Mouse (Mus musculus): ENCODE data around the gene Sp6. TPM values are rescaled to one million over a fixed set of nuclear protein-coding genes. Genes with fewer than 3 reads are reported as not detected.

The Sp6 gene
- polyA plus RNA-seq, 1 experiment from 2014 or later = 2.4 TPM

DNA sequence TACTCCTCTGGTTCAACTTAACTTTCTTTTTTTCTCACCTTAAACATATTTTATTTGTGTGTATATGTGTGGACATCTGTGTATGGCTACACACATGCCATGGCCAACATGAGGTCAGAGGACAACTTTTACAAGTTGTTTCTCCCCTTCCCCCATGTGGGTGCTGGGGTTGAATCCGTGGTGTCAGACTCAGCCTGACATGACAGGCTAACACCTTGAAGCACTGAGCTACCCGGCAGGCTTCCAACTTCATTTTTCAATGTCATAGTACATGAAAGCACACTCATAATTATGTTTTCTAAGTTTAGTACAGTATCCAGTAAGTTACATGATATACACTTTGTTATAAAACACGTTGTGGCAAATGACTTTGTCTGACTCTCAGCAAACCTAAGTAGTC is 42.9 kb upstream of the Sp6 start:
- no peak overlapping the region for H3K9ac ChIP-seq (ENCODE audit: low read length)
- 68% methylated on average over 3 of the region's 3 CpGs for WGBS
- no peaks in the 10 kb centered on the region for H3K36me3 ChIP-seq (ENCODE audit: control insufficient read depth, insufficient read depth, low read length)
- H3K27me3 ChIP-seq (ENCODE audit: control insufficient read depth, insufficient read depth, low read length) = no peaks in the 10 kb centered on the region
- DNase-seq (ENCODE audit: low spot score) (no peak), ATAC-seq (ENCODE audit: insufficient number of reproducible peaks, low FRiP score, low TSS enrichment, low read depth) (no peak)
- H3K4me2 ChIP-seq (ENCODE audit: low read depth, severe bottlenecking) = no peak overlapping the region
- no peak overlapping the region for H3K4me3 ChIP-seq (ENCODE audit: low read depth, low read length)
- H3K4me1 ChIP-seq (ENCODE audit: control insufficient read depth, insufficient read depth, low read length) = no peaks in the 10 kb centered on the region
- H3K27ac ChIP-seq (replicated peaks; ENCODE audit: low read depth, low read length) = no peak overlapping the region
- no peaks in the 10 kb centered on the region for H3K9me3 ChIP-seq (ENCODE audit: control insufficient read depth, low read length)

DNA sequence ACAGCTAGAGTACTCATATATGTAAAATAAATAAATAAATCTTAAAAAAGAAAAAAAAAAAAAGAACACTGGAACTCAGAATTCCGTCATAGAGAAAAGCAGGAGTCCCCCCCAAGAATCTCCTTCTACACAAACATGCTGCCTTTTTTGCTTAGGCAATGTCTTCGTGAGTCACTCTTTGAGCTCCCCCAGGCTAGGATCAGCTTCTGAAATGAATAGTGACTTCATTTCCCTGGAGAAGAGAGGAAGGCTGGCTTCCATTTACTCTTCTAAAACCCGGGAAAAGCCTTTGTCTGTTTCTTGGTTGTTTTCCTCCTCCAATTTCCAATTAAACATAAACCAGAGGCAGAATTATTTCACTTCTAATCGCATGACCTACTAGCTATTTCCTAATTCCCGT is 40.3 kb upstream of the Sp6 start:
- no peak overlapping the region for H3K9ac ChIP-seq (ENCODE audit: low read length)
- no peak overlapping the region for H3K4me2 ChIP-seq (ENCODE audit: low read depth, severe bottlenecking)
- WGBS = 90% methylated on average over 5 of the region's 5 CpGs
- H3K4me3 ChIP-seq (ENCODE audit: low read depth, low read length) = no peak overlapping the region
- peaks cover 7% of the 10 kb centered on the region; the same call in 1 of the 2 replicates for H3K4me1 ChIP-seq (ENCODE audit: control insufficient read depth, insufficient read depth, low read length)
- H3K36me3 ChIP-seq (ENCODE audit: control insufficient read depth, insufficient read depth, low read length) = no peaks in the 10 kb centered on the region
- DNase-seq (ENCODE audit: low spot score) (no peak), ATAC-seq (ENCODE audit: insufficient number of reproducible peaks, low FRiP score, low TSS enrichment, low read depth) (no peak)
- no peak overlapping the region for H3K27ac ChIP-seq (replicated peaks; ENCODE audit: low read depth, low read length)
- no peaks in the 10 kb centered on the region for H3K27me3 ChIP-seq (ENCODE audit: control insufficient read depth, insufficient read depth, low read length)
- H3K9me3 ChIP-seq (ENCODE audit: control insufficient read depth, low read length) = no peaks in the 10 kb centered on the region

DNA sequence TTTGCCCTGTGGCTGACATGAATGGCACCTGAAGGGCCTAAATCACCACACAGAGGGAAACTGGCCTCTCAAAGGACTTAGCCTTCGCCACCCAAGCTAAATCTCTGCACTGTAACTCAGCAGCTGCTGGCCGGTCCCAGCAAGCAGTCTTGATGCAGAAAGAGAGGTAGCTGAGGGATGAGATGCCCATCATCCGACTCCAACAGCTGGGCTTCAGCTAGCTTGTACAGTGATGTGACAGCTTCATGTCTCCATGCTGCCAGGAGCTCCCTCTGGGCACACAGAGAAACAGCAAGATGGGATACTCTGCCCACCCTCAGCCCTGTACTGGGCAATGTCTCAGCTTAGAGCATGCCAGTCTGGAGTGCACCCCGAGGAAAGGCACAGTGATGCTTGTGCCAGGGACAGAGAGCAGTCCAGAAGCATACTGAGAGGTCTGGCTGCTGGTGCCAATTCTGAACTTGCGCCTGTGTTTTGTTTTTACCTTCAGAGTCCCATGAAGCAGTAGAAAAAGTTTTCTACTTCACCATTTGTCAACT is 39.7 kb upstream of the Sp6 start:
- no peak overlapping the region for H3K9ac ChIP-seq (ENCODE audit: low read length)
- DNase-seq (ENCODE audit: low spot score) = no peak
- ATAC-seq (ENCODE audit: insufficient number of reproducible peaks, low FRiP score, low TSS enrichment, low read depth) = no peak
- peaks cover 11% of the 10 kb centered on the region for H3K4me1 ChIP-seq (ENCODE audit: control insufficient read depth, insufficient read depth, low read length)
- H3K27me3 ChIP-seq (ENCODE audit: control insufficient read depth, insufficient read depth, low read length) = no peaks in the 10 kb centered on the region
- no peak overlapping the region for H3K4me3 ChIP-seq (ENCODE audit: low read depth, low read length)
- WGBS = 91% methylated on average over 5 of the region's 5 CpGs
- H3K4me2 ChIP-seq (ENCODE audit: low read depth, severe bottlenecking) = no peak overlapping the region
- H3K36me3 ChIP-seq (ENCODE audit: control insufficient read depth, insufficient read depth, low read length) = no peaks in the 10 kb centered on the region
- no peak overlapping the region for H3K27ac ChIP-seq (replicated peaks; ENCODE audit: low read depth, low read length)
- H3K9me3 ChIP-seq (ENCODE audit: control insufficient read depth, low read length) = no peaks in the 10 kb centered on the region

DNA sequence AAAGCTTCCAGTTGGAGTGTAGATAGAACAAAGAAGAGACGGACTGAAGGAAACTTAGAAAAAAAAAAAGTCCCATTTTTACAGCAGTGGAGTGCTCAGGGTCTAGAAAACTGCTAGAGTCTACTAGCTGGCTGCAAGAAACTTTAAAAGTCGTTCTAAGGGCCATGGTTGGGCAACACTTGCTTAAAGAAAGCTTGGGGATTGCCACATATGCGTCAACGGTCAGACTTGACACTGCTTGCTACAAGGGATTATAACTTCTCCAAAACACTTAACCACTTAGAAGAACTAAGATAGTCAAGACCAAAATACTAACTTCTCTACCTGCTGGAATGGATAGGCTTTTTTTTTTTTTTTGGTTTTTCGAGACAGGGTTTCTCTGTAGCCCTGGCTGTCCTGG is 38.4 kb upstream of the Sp6 start:
- Histone ChIP-seq H3K4me2 (ENCODE audit: low read depth, severe bottlenecking) (no peak overlapping the region), H3K27me3 (ENCODE audit: control insufficient read depth, insufficient read depth, low read length) (no peaks in the 10 kb centered on the region), H3K9me3 (ENCODE audit: control insufficient read depth, low read length) (no peaks in the 10 kb centered on the region), H3K9ac (ENCODE audit: low read length) (no peak overlapping the region), H3K4me1 (ENCODE audit: control insufficient read depth, insufficient read depth, low read length) (peaks cover 12% of the 10 kb centered on the region), H3K4me3 (ENCODE audit: low read depth, low read length) (no peak overlapping the region), H3K27ac (replicated peaks; ENCODE audit: low read depth, low read length) (no peak overlapping the region), H3K36me3 (ENCODE audit: control insufficient read depth, insufficient read depth, low read length) (no peaks in the 10 kb centered on the region)
- ATAC-seq (ENCODE audit: insufficient number of reproducible peaks, low FRiP score, low TSS enrichment, low read depth) = no peak
- no peak for DNase-seq (ENCODE audit: low spot score)
- WGBS = 87% methylated on average over 5 of the region's 5 CpGs

DNA sequence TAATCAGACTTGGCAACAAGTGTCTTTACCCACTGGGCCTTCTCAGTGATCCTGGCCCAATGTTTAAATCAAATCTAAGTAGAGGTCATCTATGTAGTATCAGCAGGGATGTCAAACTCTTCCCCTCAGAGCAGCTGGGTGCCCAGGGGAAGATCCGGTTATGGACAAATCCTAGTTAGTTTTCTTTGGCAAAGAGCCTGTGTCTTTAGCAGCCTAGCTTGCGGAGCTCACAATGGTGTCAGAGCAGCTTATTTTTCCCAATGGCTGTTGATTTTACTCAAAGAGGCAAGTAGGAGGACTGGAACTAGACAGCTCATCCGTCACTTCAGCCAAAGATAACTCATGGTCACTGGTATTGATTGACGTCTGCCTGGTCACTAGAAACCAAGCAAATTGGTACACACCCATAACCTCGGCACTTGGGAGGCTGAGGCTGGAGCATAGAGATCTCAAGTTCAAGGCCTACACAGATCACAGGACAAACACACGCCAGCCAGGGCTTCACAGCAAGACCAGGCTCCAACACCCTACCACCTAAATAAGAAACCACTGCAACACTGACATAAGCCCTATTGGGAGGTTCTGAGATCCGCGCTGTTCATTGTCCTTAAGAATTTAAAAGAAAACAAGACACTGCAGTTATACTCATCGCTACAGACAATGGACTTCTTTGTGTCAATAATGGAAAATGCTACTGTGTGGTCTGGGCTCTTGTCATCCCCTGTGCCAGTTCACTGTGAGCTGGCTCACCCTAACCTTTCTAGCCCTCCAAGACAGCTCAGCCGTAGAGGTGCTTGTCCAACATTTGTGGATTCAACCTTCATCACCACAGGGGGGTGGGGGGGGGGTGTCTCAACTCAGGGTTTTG is 37.4 kb upstream of the Sp6 start:
- no peaks in the 10 kb centered on the region for H3K9me3 ChIP-seq (ENCODE audit: control insufficient read depth, low read length)
- peak overlapping the region; percentile 72 for H3K4me2 ChIP-seq (ENCODE audit: low read depth, severe bottlenecking)
- ATAC-seq (ENCODE audit: insufficient number of reproducible peaks, low FRiP score, low TSS enrichment, low read depth) = no peak
- no peaks in the 10 kb centered on the region for H3K36me3 ChIP-seq (ENCODE audit: control insufficient read depth, insufficient read depth, low read length)
- no peak overlapping the region for H3K27ac ChIP-seq (replicated peaks; ENCODE audit: low read depth, low read length)
- no peak for DNase-seq (ENCODE audit: low spot score)
- H3K9ac ChIP-seq (ENCODE audit: low read length) = peak overlapping the region; percentile 90; the same call in 1 of the 2 replicates
- H3K4me3 ChIP-seq (ENCODE audit: low read depth, low read length) = peak overlapping the region; percentile 87
- whole genome bisulfite sequencing = 92% methylated on average over 10 of the region's 10 CpGs
- H3K4me1 ChIP-seq (ENCODE audit: control insufficient read depth, insufficient read depth, low read length) = peaks cover 12% of the 10 kb centered on the region
- H3K27me3 ChIP-seq (ENCODE audit: control insufficient read depth, insufficient read depth, low read length) = no peaks in the 10 kb centered on the region

DNA sequence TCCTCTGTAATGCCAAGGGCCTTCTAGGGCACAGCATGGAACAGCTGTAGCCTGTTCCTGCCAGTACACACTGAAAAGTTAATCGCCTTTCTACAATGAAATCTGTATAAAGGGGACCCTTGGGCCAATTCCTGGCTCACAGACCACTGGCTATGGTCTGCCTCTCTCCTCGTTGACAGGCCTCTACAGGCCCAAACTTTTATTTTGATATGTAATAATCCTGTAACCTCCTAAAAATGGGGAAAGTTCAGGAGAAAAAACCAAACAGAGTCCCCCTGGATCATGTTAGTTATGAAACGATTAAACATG is 36.9 kb upstream of the Sp6 start:
- Histone ChIP-seq H3K9ac (ENCODE audit: low read length) (peak overlapping the region; percentile 90), H3K4me3 (ENCODE audit: low read depth, low read length) (peak overlapping the region; percentile 87), H3K4me2 (ENCODE audit: low read depth, severe bottlenecking) (peak overlapping the region; percentile 72), H3K36me3 (ENCODE audit: control insufficient read depth, insufficient read depth, low read length) (no peaks in the 10 kb centered on the region), H3K4me1 (ENCODE audit: control insufficient read depth, insufficient read depth, low read length) (peaks cover 12% of the 10 kb centered on the region), H3K27ac (replicated peaks; ENCODE audit: low read depth, low read length) (0 out of 2 replicates have a peak overlapping the region, but pooled peaks have one; percentile 42), H3K27me3 (ENCODE audit: control insufficient read depth, insufficient read depth, low read length) (no peaks in the 10 kb centered on the region), H3K9me3 (ENCODE audit: control insufficient read depth, low read length) (no peaks in the 10 kb centered on the region)
- ATAC-seq (ENCODE audit: insufficient number of reproducible peaks, low FRiP score, low TSS enrichment, low read depth) (no peak), DNase-seq (ENCODE audit: low spot score) (no peak)
- WGBS = 64% methylated on average over 3 of the region's 3 CpGs

DNA sequence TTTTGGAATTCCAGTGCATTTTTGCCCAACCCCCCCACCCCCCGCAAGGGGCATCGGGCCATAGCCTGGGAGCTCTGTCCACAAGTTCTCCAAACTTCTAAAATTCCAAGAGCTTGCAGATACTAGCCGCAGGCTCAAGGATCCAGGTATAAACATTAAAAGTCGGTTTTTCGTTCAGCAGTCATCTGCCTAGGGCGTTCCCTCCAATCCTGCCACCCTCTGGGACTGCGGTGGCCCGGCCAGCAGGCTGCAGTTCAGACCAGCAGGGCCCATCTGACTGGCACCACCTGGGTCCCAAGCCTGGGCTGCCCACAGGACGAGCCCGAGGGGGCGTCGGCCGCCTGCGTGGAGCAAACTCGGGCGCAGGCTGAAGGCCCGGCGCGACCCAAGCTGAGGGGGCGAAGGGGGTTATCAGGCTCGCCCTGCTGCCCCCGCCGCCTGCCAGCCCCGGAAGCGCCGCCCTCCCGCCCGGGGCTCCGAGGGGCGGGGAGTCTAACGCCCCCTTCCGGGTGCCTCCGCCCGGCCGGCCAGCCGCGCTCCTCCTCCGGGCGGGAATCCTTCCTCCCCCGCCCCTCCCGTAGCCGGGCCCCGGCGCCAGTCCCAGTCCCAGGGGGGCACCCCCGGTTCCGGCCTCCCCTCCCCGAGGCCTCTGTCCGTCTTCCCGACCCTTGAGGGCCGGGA is 36.1 kb upstream of the Sp6 start:
- WGBS = 1% methylated on average over 42 of the region's 50 CpGs
- peak overlapping the region; percentile 90 for H3K9ac ChIP-seq (ENCODE audit: low read length)

DNA sequence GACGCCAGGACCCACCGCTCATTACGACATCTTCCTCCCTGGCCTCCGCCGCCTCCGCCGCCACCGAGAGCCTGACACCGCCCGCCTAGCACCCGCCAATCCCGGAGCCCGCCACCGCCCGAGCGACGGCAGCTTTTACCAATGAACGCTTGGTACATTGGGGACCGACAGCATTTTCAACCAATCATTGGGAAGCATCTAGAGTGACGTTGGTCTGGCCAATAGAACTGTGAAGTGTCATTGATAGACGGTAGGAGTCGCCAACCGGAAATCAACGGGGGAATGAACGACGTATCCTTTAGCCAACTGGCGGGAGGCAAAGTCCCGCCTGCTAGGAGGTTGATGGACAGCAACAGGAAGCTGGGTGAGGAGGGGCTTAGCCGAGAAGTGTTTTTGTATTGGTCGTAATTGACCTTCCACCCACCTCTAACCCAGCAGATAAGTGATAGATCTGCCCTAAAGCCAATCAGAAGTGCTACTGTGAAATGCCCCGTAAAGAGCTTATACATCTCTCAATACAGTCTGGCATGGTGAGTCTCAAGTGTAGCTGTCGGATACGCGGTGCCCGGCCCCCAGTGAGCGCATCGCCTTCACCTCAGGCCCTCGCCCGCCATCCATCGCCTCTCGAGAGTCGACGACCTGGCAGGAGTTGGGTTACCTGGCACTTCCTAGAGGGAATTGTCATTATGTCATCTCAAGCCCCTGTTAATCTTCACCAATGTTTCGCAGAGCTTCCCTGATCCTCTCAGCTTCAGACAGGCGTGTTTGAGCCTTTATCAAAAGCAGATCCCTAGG is 35.4 kb upstream of the Sp6 start:
- no peaks in the 10 kb centered on the region for H3K9me3 ChIP-seq (ENCODE audit: control insufficient read depth, low read length)
- no peaks in the 10 kb centered on the region for H3K27me3 ChIP-seq (ENCODE audit: control insufficient read depth, insufficient read depth, low read length)
- H3K4me2 ChIP-seq (ENCODE audit: low read depth, severe bottlenecking) = peak overlapping the region; percentile 83
- peak; percentile 97 for ATAC-seq (ENCODE audit: insufficient number of reproducible peaks, low FRiP score, low TSS enrichment, low read depth)
- peak overlapping the region; percentile 90 for H3K9ac ChIP-seq (ENCODE audit: low read length)
- H3K4me1 ChIP-seq (ENCODE audit: control insufficient read depth, insufficient read depth, low read length) = peaks cover 12% of the 10 kb centered on the region
- peak overlapping the region; percentile 87 for H3K4me3 ChIP-seq (ENCODE audit: low read depth, low read length)
- peak; percentile 98 for DNase-seq (ENCODE audit: low spot score)
- no peaks in the 10 kb centered on the region for H3K36me3 ChIP-seq (ENCODE audit: control insufficient read depth, insufficient read depth, low read length)
- WGBS = under 1% methylated on average over 45 of the region's 45 CpGs
- H3K27ac ChIP-seq (replicated peaks; ENCODE audit: low read depth, low read length) = peak overlapping the region; percentile 87

More for the DNA sequence above, 36.1 kb upstream of the Sp6 start:
- Histone ChIP-seq H3K4me1 (ENCODE audit: control insufficient read depth, insufficient read depth, low read length) (peaks cover 12% of the 10 kb centered on the region), H3K9me3 (ENCODE audit: control insufficient read depth, low read length) (no peaks in the 10 kb centered on the region), H3K4me2 (ENCODE audit: low read depth, severe bottlenecking) (peak overlapping the region; percentile 72), H3K27ac (replicated peaks; ENCODE audit: low read depth, low read length) (peak overlapping the region; percentile 87), H3K4me3 (ENCODE audit: low read depth, low read length) (peak overlapping the region; percentile 87), H3K27me3 (ENCODE audit: control insufficient read depth, insufficient read depth, low read length) (no peaks in the 10 kb centered on the region), H3K36me3 (ENCODE audit: control insufficient read depth, insufficient read depth, low read length) (no peaks in the 10 kb centered on the region)
- peak; percentile 87 for DNase-seq (ENCODE audit: low spot score)
- ATAC-seq (ENCODE audit: insufficient number of reproducible peaks, low FRiP score, low TSS enrichment, low read depth) = peak; percentile 75
